Mouse (Mus musculus): ENCODE measurements around the gene Gm20388. TPM values are rescaled to one million over a fixed set of nuclear protein-coding genes. Genes with fewer than 3 reads are reported as not detected.

The Gm20388 gene
- polyA plus RNA-seq, 1 experiment from 2014 or later = 5.5 TPM

DNA sequence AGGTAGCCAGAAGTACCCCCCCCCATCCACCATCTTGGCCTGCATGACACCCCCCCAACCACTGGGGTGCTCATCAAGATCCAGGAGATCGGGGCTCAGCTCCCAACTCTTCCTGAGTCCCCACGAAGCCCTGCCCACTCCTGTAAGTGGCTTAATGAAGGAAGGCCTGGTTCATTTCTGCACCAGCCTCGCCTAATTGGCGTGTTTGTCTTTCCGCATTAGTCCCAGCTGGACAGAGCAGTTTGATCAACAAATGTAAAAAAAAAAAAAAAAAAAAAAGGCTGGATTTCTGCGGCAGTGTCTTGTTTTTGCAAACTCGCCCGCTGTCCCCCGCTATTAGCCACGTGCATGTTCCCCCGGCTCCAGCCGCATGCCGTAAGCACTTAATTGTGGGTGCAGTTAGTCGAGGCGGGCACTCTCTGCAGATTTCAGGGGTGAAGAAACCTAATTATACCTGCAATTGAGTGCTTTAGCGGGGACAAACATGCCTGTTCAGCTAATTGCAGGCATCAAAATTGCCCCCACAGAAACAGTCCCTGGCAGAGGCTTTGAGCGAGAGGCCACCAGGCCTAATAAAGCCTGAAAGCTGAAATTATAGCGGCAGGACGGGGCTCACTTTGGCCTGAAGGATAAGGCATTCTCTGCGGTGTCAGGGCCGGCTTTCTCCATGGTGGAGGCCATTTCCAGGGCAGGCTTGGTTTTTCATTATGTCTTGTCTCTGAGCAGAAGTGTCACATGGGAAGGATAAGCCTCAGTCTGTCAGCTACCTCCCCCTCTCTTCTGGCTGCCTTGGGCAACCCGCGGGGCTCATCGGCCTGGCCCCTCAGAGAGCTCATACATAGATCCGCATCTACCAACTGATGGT lies 566.3 kb downstream of the Gm20388 start:
- no peaks in the 10 kb centered on the region for H3K9me3 ChIP-seq
- no peaks in the 10 kb centered on the region for H3K36me3 ChIP-seq
- H3K4me1 ChIP-seq = peaks cover 54% of the 10 kb centered on the region
- no peak for ATAC-seq (ENCODE audit: borderline replicate concordance, extremely low read depth, low FRiP score, low TSS enrichment)
- no peak overlapping the region for H3K9ac ChIP-seq
- no peak overlapping the region for H3K4me2 ChIP-seq
- H3K4me3 ChIP-seq = no peak overlapping the region
- 59% methylated on average over 25 of the region's 25 CpGs for WGBS
- no peak overlapping the region for H3K27ac ChIP-seq
- H3K27me3 ChIP-seq = no peaks in the 10 kb centered on the region

DNA sequence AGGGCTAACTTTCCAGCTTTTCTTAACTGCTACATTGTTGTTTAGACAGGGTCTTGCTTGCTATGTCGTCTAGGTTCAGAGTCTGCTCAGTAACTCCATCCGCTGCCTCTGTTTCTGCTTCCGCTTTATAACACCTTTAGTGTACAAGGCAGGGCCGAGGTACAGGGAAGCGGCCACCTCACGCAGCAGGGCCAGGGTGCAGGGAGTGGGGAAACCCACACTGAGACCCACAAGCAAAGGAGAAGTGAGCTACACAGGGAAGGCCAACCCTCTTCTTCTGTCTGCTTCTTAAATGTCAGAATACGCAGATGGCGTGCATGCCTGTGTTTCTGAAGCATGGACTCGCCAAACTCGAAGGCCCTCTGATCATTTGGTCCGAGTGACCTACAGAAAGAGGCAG lies 568.1 kb downstream of the Gm20388 start:
- H3K27me3 ChIP-seq = no peaks in the 10 kb centered on the region
- H3K27ac ChIP-seq = no peak overlapping the region
- H3K4me1 ChIP-seq = peaks cover 37% of the 10 kb centered on the region
- no peak for ATAC-seq (ENCODE audit: borderline replicate concordance, extremely low read depth, low FRiP score, low TSS enrichment)
- H3K4me3 ChIP-seq = no peak overlapping the region
- H3K36me3 ChIP-seq = no peaks in the 10 kb centered on the region
- WGBS = 88% methylated on average over 11 of the region's 11 CpGs
- no peak overlapping the region for H3K4me2 ChIP-seq
- no peak overlapping the region for H3K9ac ChIP-seq
- no peaks in the 10 kb centered on the region for H3K9me3 ChIP-seq

DNA sequence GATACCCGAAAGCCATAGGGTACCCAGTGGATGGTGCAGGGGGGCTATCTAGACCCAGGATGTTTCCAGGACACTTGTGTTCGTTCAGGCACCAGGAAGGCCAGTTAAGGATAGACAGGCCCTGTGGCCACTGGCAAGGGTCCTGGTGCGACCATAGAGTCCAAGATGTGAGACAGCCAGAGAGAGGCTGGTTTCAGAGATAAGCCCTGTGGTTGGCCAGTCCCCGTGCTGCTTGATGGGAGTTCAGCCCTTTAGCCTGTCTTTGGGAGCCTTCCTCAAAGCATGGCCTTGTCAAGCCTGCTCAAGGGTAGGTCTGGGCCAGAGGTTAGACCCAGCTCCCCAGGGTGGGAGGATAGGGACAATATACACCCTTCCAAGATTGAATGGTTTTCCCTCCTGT lies 569.0 kb downstream of the Gm20388 start:
- H3K9me3 ChIP-seq = no peaks in the 10 kb centered on the region
- no peak overlapping the region for H3K9ac ChIP-seq
- no peak for ATAC-seq (ENCODE audit: borderline replicate concordance, extremely low read depth, low FRiP score, low TSS enrichment)
- H3K27me3 ChIP-seq = no peaks in the 10 kb centered on the region
- H3K36me3 ChIP-seq = no peaks in the 10 kb centered on the region
- H3K4me1 ChIP-seq = peaks cover 42% of the 10 kb centered on the region
- H3K4me3 ChIP-seq = no peak overlapping the region
- no peak overlapping the region for H3K4me2 ChIP-seq
- H3K27ac ChIP-seq = no peak overlapping the region
- WGBS = 85% methylated on average over 4 of the region's 4 CpGs

DNA sequence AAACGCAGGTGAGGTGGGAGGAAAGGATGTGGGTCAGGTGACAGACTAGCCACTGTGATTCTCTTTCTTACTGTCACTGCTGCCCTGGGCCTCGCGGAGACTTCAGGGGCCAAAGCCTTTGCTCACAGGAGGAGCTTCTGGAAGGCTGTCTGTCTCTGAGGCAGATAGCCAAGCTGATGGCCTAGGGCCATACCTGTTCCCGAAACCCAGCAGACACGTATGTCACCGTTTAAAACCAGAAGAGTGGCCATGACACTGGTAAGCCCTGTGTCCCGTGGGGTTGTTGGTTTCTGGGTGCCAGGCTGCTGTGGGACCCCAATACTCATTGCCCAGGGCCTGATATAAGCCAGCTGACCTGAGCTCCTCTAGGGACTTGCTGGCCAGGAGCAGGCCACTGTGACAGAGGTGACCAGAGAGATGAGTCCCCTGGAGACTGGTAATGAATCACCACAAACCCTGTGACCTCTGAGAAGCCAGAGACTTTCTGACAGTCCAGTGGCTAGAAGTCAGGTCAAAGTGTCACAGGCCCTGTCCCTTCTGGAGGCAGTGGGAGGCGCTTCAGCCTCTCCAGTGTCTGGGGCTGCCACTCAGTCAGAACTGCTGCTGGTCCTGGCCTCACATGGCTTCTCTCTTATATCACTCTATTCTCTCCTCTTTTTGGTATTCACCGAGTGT lies 571.5 kb downstream of the Gm20388 start:
- no peak overlapping the region for H3K9ac ChIP-seq
- H3K4me3 ChIP-seq = no peak overlapping the region
- H3K4me2 ChIP-seq = no peak overlapping the region
- H3K9me3 ChIP-seq = no peaks in the 10 kb centered on the region
- H3K27ac ChIP-seq = no peak overlapping the region
- no peak for ATAC-seq (ENCODE audit: borderline replicate concordance, extremely low read depth, low FRiP score, low TSS enrichment)
- H3K27me3 ChIP-seq = no peaks in the 10 kb centered on the region
- WGBS = 76% methylated on average over 9 of the region's 9 CpGs
- H3K4me1 ChIP-seq = peaks cover 41% of the 10 kb centered on the region
- no peaks in the 10 kb centered on the region for H3K36me3 ChIP-seq

DNA sequence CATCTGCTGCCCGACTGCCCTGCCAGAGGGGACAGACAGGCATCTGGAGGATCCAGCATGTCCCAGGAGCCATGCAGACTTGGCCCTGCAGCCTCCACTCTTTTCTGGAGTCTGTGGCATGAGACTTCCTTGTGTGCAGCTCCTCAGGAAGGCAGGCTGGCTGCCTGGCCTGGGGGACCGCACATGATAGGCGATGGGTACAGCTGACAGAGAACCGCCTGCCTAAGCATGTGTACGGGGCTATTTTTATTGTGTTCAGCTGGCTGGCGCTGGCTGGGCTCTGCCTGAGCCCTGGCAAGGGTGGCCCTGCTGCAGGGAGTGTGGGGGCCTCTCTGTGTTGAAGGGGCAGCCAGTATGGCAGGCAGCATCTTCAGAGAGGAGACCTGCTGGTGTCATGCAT lies 573.8 kb downstream of the Gm20388 start:
- peaks cover 43% of the 10 kb centered on the region for H3K4me1 ChIP-seq
- no peaks in the 10 kb centered on the region for H3K27me3 ChIP-seq
- no peak overlapping the region for H3K4me3 ChIP-seq
- H3K27ac ChIP-seq = no peak overlapping the region
- no peaks in the 10 kb centered on the region for H3K9me3 ChIP-seq
- no peak overlapping the region for H3K9ac ChIP-seq
- ATAC-seq (ENCODE audit: borderline replicate concordance, extremely low read depth, low FRiP score, low TSS enrichment) = no peak
- WGBS = 70% methylated on average over 6 of the region's 6 CpGs
- no peak overlapping the region for H3K4me2 ChIP-seq
- H3K36me3 ChIP-seq = no peaks in the 10 kb centered on the region

DNA sequence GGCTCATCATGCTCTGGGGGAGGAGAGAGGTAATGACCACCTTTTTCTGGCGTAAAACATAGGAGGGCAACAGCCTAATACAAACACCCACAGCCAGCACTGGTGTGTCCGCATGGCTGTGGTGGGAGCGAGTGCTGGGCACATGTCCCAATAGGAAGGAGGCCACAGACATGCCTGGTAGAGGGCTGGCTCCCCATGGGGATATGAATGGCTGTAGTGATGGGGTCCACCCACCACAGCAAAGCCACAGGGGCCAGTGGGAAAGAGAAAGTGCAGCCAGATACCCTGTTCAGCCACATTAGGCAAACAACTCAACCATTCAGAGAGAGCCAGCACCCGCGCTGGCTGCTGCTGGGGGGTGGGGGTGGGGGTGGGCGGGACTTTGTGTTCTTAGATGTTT lies 574.5 kb downstream of the Gm20388 start:
- H3K27me3 ChIP-seq = no peaks in the 10 kb centered on the region

DNA sequence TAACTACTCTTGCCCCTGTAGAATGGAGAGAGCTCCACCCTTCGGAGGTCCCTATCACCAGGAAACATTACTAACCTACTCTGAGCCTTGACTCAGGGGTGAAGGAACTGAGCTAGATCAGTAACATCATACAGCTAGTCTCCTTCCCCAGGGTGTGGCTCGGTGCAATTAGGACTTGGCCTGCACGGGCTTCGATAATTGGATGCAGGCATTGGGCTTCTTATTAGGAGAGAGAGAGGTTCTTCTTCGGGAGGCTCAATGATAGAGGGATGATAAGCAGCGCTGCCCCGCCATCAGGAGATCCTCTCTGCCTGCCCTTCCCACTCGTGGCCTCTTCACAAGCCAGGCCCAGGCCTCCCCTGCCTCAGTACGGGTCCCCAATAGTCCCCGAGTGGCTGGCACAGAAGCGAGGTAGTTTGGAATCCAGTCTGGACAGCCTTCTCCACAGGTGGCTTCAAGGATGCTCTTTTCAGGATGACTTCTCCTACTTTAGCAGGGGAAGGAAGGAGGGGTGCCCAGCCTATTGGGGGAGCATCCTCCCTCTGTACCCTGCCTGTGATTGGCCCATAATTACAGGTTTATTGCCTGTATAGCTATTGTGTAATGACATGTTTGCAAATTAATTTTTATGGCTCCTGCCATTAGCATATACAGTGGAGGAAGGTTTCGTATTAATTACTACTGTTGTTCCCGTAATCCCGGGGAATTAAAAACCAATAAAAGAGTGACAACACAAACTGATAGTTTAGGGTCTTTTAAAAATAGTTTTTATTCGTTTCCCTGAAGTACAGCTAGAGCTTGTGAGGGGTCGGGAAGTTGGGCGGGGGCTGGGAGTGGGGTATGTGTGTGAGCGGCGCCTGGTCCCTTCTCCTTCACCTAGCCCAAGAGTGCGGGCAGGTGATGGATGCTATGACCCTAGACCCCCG lies 575.2 kb downstream of the Gm20388 start:
- Histone ChIP-seq H3K36me3 (no peaks in the 10 kb centered on the region), H3K9me3 (no peaks in the 10 kb centered on the region), H3K4me1 (peaks cover 56% of the 10 kb centered on the region), H3K4me2 (peak overlapping the region; percentile 98), H3K27me3 (no peaks in the 10 kb centered on the region), H3K9ac (no peak overlapping the region), H3K4me3 (peak overlapping the region; percentile 79; the same call in 1 of the 2 replicates), H3K27ac (0 out of 2 replicates have a peak overlapping the region, but pooled peaks have one; percentile 39)
- ATAC-seq (ENCODE audit: borderline replicate concordance, extremely low read depth, low FRiP score, low TSS enrichment) = no peak
- 46% methylated on average over 21 of the region's 21 CpGs for WGBS

More for the DNA sequence above, 574.5 kb downstream of the Gm20388 start:
- ATAC-seq (ENCODE audit: borderline replicate concordance, extremely low read depth, low FRiP score, low TSS enrichment) = no peak
- Histone ChIP-seq H3K27ac (no peak overlapping the region), H3K4me3 (no peak overlapping the region), H3K9me3 (no peaks in the 10 kb centered on the region), H3K4me2 (no peak overlapping the region), H3K36me3 (no peaks in the 10 kb centered on the region), H3K4me1 (peaks cover 49% of the 10 kb centered on the region), H3K9ac (no peak overlapping the region)
- WGBS = 39% methylated on average over 6 of the region's 6 CpGs

DNA sequence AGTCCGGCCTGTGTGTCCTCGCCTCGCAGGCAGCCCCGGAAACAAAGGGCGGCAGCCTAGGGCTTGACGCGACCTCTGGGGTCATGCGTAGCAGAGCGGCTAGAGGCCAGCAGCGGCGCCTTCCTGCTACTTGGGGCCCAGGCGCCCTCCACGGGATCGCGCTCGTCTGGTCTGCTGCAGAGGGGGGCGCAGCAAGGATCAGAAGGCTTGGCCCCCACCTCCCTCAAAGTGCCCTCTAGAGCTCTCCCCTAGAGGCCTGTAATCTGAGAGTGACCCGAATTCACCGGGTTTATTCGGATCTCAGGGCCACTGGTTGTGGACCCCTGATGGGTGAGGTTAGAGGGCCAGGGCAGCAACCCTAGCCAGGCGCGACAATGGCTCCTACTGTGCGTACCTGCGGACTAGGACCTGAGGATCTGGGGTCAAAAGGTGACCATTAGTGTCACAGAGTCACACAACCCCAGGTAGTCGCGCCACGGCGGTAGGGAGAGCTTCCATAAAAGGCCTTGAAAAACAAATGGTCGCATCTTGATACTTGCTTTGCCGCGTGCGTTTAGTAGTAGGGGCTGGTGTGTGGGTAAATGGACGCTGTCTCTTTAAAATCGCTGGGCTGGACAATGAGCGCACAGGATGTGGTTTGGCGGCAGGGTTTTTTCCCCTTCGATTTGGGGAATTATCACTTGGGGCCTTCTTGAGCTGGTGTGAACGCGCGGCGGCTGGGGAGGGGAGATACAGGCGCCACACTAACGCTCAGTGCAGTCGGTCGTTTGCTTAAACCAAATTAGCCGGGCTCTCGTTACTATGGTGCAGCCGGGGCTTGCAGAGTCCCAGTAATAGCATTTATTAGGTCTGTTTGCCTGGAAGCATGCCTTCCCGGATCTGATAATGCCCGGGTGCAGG lies 576.1 kb downstream of the Gm20388 start:
- peak overlapping the region; percentile 95 for H3K27ac ChIP-seq
- no peaks in the 10 kb centered on the region for H3K36me3 ChIP-seq
- peak; percentile 13; the same call in 1 of the 2 replicates for ATAC-seq (ENCODE audit: borderline replicate concordance, extremely low read depth, low FRiP score, low TSS enrichment)
- peaks cover 59% of the 10 kb centered on the region for H3K4me1 ChIP-seq
- no peaks in the 10 kb centered on the region for H3K27me3 ChIP-seq
- WGBS = 8% methylated on average over 50 of the region's 50 CpGs
- peak overlapping the region; percentile 79 for H3K4me3 ChIP-seq
- H3K9me3 ChIP-seq = no peaks in the 10 kb centered on the region
- peak overlapping the region; percentile 98 for H3K4me2 ChIP-seq
- H3K9ac ChIP-seq = peak overlapping the region; percentile 81

DNA sequence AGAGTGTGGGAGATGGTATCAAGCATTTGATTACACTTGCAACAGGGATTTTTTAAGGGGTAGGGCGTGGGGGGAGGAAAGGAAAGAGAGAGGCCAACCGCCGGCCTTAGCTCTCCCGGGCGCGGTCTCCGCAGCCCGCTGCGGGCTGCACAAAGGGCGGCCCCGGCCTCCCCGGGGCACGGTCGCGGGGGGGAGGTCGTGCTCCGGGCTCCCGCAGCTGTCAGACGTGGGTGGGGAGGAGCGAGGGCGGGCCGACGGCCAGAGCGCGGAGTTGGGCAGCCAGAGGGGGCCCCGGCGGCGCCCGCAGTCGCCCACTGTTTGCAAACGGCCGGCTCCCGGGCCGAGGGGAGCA lies 576.7 kb downstream of the Gm20388 start:
- Histone ChIP-seq H3K36me3 (no peaks in the 10 kb centered on the region), H3K4me2 (peak overlapping the region; percentile 98), H3K4me1 (peaks cover 65% of the 10 kb centered on the region), H3K9me3 (no peaks in the 10 kb centered on the region), H3K4me3 (peak overlapping the region; percentile 79), H3K27ac (peak overlapping the region; percentile 95), H3K9ac (peak overlapping the region; percentile 81), H3K27me3 (no peaks in the 10 kb centered on the region)
- peak; percentile 2; the same call in 1 of the 2 replicates for ATAC-seq (ENCODE audit: borderline replicate concordance, extremely low read depth, low FRiP score, low TSS enrichment)
- 0% methylated on average over 34 of the region's 34 CpGs for WGBS

DNA sequence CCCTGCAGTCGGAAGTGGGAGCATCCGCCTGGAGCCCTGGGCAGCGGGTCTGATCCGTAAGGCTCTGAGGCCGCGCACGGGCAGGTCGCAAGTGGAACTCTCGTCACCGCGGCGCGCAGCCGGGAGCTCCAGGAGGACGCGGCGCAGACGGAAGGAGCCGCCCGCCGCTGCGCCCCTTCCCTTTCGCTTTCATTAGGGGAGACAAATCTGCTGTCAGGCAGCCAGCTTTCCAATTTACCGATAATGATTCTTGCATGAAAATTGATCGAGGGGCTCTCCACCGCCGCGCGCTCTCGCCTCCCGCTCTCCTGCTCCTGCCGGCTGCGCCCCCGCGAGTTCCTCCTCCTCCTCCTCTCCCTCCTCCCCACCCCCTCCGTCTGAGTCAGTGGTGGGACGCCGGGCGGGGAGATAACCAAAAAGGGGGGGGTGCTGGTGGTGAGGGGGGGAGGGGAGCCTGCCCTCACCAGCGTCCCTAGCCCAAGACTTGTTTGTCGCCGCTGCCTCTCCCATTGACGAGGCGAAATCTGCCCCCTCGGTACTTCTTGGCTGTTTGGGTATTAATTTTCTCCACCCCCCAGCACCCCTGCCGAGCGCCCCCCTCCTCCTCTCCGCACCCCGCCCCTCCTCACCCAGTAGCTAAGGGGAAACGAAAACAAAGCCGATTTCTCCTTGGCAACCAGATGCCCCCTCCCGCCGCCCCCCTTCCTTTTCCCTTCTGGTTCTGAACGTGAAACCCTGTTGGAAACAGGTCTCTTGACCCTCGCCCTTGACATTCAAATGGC lies 577.3 kb downstream of the Gm20388 start:
- under 1% methylated on average over 47 of the region's 55 CpGs for WGBS
- no peaks in the 10 kb centered on the region for H3K27me3 ChIP-seq
- peak overlapping the region; percentile 81 for H3K9ac ChIP-seq
- no peaks in the 10 kb centered on the region for H3K36me3 ChIP-seq
- peaks cover 71% of the 10 kb centered on the region for H3K4me1 ChIP-seq
- peak overlapping the region; percentile 95 for H3K27ac ChIP-seq
- peak overlapping the region; percentile 79 for H3K4me3 ChIP-seq
- no peaks in the 10 kb centered on the region for H3K9me3 ChIP-seq
- H3K4me2 ChIP-seq = peak overlapping the region; percentile 98
- ATAC-seq (ENCODE audit: borderline replicate concordance, extremely low read depth, low FRiP score, low TSS enrichment) = peak; percentile 26; the same call in 1 of the 2 replicates

Data from lung, embryonic 15.5 days (tissue).